Mouse (Mus musculus): Measurements from ENCODE around the gene Chia1. TPM values are rescaled to one million over a fixed set of nuclear protein-coding genes. Genes with fewer than 3 reads are reported as not detected.

Gene Chia1
- polyA plus RNA-seq, 1 experiment, result not detected

- Histone ChIP-seq H3K36me3 (ENCODE audit: control insufficient read depth, insufficient read depth, low read length) (no peaks in the 10 kb centered on the region), H3K4me1 (ENCODE audit: control insufficient read depth, insufficient read depth, insufficient read length) (no peaks in the 10 kb centered on the region), H3K27me3 (ENCODE audit: control insufficient read depth, insufficient read depth, low read length) (no peaks in the 10 kb centered on the region), H3K27ac (ENCODE audit: insufficient read depth, low read length) (no peak overlapping the region), H3K4me3 (ENCODE audit: extremely low read depth, insufficient read depth, insufficient read length) (no peak overlapping the region)
- no peak for TF ChIP-seq CTCF (IDR thresholded peaks at IDR 0.05; ENCODE audit: extremely low read depth, insufficient read depth, insufficient read length, insufficient replicate concordance)
- TF ChIP-seq POLR2A (IDR thresholded peaks at IDR 0.05; ENCODE audit: low read depth, low read length), result no peak
- DNase-seq (ENCODE audit: low read depth in 1 of 2, low spot score in 2 of 2), result no peak
- 88% methylated on average over 13 of the region's 13 CpGs for WGBS
These were observed 64.6 kb downstream of the Chia1 start for GRCm38 (mm10) chr3:106177509-106178189.

Other genes with a start within 250 kb of the Chia1 start
- 0.32 and 0.63 TPM in 2 replicates for gene Adora3, start 242.4 kb upstream of the Chia1 start, polyA plus RNA-seq (2012; rRNA removed)
- gene Tmigd3, start 242.3 kb upstream of the Chia1 start, polyA plus RNA-seq (2012; rRNA removed), result 0.85 and 1.1 TPM in 2 replicates
- gene I830077J02Rik, start 180.6 kb upstream of the Chia1 start, polyA plus RNA-seq (2012; rRNA removed), result 17.9 and 18.8 TPM in 2 replicates
- gene Wdr77, start 153.9 kb upstream of the Chia1 start, polyA plus RNA-seq (2012; rRNA removed), result 25.7 and 36.5 TPM in 2 replicates
- 48.1 and 56.9 TPM in 2 replicates for gene Atp5f1, start 153.1 kb upstream of the Chia1 start, polyA plus RNA-seq (2012; rRNA removed)
- gene Ovgp1, start 139.5 kb upstream of the Chia1 start, polyA plus RNA-seq (2012; rRNA removed), result 1.1 and 2.1 TPM in 2 replicates
- 0.11 and 0.37 TPM in 2 replicates for gene Pifo, start 98.6 kb upstream of the Chia1 start, polyA plus RNA-seq (2012; rRNA removed)
- gene Chil5, start 80.4 kb upstream of the Chia1 start, polyA plus RNA-seq (2012; rRNA removed), result 0.25 and 0.34 TPM in 2 replicates
- gene Chil3, start 54.3 kb downstream of the Chia1 start, polyA plus RNA-seq (2012; rRNA removed), result 8.0 and 8.9 TPM in 2 replicates
- gene Chil4, start 106.3 kb downstream of the Chia1 start, polyA plus RNA-seq (2012; rRNA removed), result not detected in 2 replicates